Comparison of ENCODE assay signal across 9 mouse cellular contexts in the genomic region with DNA sequence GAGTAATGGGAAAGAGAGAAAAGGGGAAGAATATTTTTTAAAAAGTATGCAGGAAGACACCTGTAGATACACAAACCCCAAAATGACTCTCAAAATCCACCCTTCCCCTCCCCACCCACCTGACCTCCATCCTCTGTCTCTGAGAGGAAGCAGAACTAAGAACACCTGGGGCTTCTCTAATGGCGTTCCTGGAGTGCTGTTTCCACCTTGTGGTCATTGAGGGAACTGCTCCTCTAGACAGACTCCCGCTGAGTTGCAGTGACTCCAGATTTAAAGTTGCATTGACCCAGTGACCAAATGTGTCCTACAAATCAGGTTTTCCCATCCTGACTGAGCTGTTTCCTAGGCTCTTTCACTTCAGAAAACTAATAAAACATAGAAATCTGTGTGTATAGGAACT. TPM values are rescaled to one million over a fixed set of nuclear protein-coding genes. Genes with fewer than 3 reads are reported as not detected.
DNase-seq lines count a peak whose midpoint lies in the region; ATAC-seq and TF ChIP-seq lines count a peak whose summit lies in the region.
"Had no signal": no experiment of that assay in that cellular context is flagged by ENCODE, and none has a peak within 500 bp of the region (broad histone marks: within the 10 kb centered on the region; RNA-seq: fewer than 3 reads in every experiment).

No protein-coding gene starts in this region.

- no peaks in the 10 kb centered on the region for H3K4me1 ChIP-seq in ES-Bruce4 (ENCODE audit: control insufficient read depth, insufficient read depth, low read length)
- H3K4me1 ChIP-seq in forebrain, embryonic 11.5 days (replicated peaks; ENCODE audit: control insufficient read depth, insufficient read depth, low read length), result no peaks in the 10 kb centered on the region
- H3K4me1 ChIP-seq in intestine, embryonic 15.5 days (replicated peaks), result no peaks in the 10 kb centered on the region
- no peaks in the 10 kb centered on the region for H3K4me1 ChIP-seq in neural tube, embryonic 14.5 days (ENCODE audit: control insufficient read depth, insufficient read depth, low read length)
- H3K4me1 ChIP-seq: limb, embryonic 12.5 days had no signal

- DNase-seq in 416B (ENCODE audit: low read depth), result peak; percentile 50
- DNase-seq in c-Kit-positive CD71-positive TER-119-negative erythroid progenitor cells, embryonic 14.5 days (ENCODE audit: low read depth), result peak; percentile 44
- peak; percentile 73 for DNase-seq in forebrain, embryonic 11.5 days (ENCODE audit: low spot score)
- DNase-seq in left cerebral cortex, postnatal 25 days (ENCODE audit: low spot score in 2 of 2), result peak; percentile 71 to 74
- DNase-seq in thymus, postnatal 14 days, result peak; percentile 65

- TF ChIP-seq POLR2A in ES-Bruce4 (IDR thresholded peaks at IDR 0.05; ENCODE audit: insufficient read depth, low read length), result no peak

- intact Hi-C loops in left cerebral cortex, postnatal 25 days (cut with DNase I), result loop anchor here (2.0 to 5.0 kb wide), 2 partner anchors 132 to 1087 kb away; no protein-coding TSS in a partner anchor

- peak; percentile 74 for ATAC-seq in forebrain, embryonic 11.5 days (replicated peaks; ENCODE audit: low FRiP score)
- ATAC-seq in intestine, embryonic 15.5 days, result 0 out of 2 replicates have a peak, but pooled peaks have one; percentile 58
- ATAC-seq in neural tube, embryonic 14.5 days (ENCODE audit: low read depth), result peak; percentile 75

- H3K4me2 ChIP-seq in forebrain, embryonic 11.5 days (ENCODE audit: low read depth, low read length, severe bottlenecking), result no peak overlapping the region
- H3K4me2 ChIP-seq in intestine, embryonic 15.5 days (replicated peaks), result no peak overlapping the region
- no peak overlapping the region for H3K4me2 ChIP-seq in neural tube, embryonic 14.5 days (ENCODE audit: low read depth, low read length)
- H3K4me2 ChIP-seq: limb, embryonic 12.5 days had no signal

- WGBS in forebrain, embryonic 11.5 days, result 2% methylated on average over 2 of the region's 2 CpGs
- 2% methylated on average over 2 of the region's 2 CpGs for WGBS in intestine, embryonic 15.5 days
- WGBS in neural tube, embryonic 14.5 days, result 0% methylated on average over 2 of the region's 2 CpGs

- peak; percentile 69 for TF ChIP-seq CTCF in ES-Bruce4 (IDR thresholded peaks at IDR 0.05; ENCODE audit: low read depth, low read length)

- no peak overlapping the region for H3K4me3 ChIP-seq in ES-Bruce4 (ENCODE audit: low read depth, low read length)
- H3K4me3 ChIP-seq in forebrain, embryonic 11.5 days (ENCODE audit: low read depth, low read length), result no peak overlapping the region
- H3K4me3 ChIP-seq in intestine, embryonic 15.5 days (replicated peaks), result no peak overlapping the region
- no peak overlapping the region for H3K4me3 ChIP-seq in neural tube, embryonic 14.5 days (ENCODE audit: low read depth, low read length)
- H3K4me3 ChIP-seq: limb, embryonic 12.5 days had no signal

- H3K36me3 ChIP-seq in ES-Bruce4 (ENCODE audit: control insufficient read depth, insufficient read depth, low read length, poor library complexity, severe bottlenecking), result no peaks in the 10 kb centered on the region
- H3K36me3 ChIP-seq in forebrain, embryonic 11.5 days (ENCODE audit: control insufficient read depth, insufficient read depth, low read length), result no peaks in the 10 kb centered on the region
- no peaks in the 10 kb centered on the region for H3K36me3 ChIP-seq in intestine, embryonic 15.5 days
- no peaks in the 10 kb centered on the region for H3K36me3 ChIP-seq in neural tube, embryonic 14.5 days (ENCODE audit: control insufficient read depth, insufficient read depth, low read length)
- H3K36me3 ChIP-seq: limb, embryonic 12.5 days had no signal

- no peak overlapping the region for H3K27ac ChIP-seq in ES-Bruce4 (ENCODE audit: insufficient read depth, low read length)
- no peak overlapping the region for H3K27ac ChIP-seq in forebrain, embryonic 11.5 days (ENCODE audit: low read depth, low read length)
- H3K27ac ChIP-seq in intestine, embryonic 15.5 days, result no peak overlapping the region
- H3K27ac ChIP-seq in neural tube, embryonic 14.5 days (ENCODE audit: low read depth, low read length), result no peak overlapping the region
- H3K27ac ChIP-seq: limb, embryonic 12.5 days had no signal

- no peaks in the 10 kb centered on the region for H3K27me3 ChIP-seq in ES-Bruce4 (ENCODE audit: control insufficient read depth, insufficient read depth, low read length, poor library complexity, severe bottlenecking)
- H3K27me3 ChIP-seq in forebrain, embryonic 11.5 days (ENCODE audit: control insufficient read depth, insufficient read depth, low read length), result no peaks in the 10 kb centered on the region
- no peaks in the 10 kb centered on the region for H3K27me3 ChIP-seq in intestine, embryonic 15.5 days (replicated peaks)
- no peaks in the 10 kb centered on the region for H3K27me3 ChIP-seq in neural tube, embryonic 14.5 days (ENCODE audit: control insufficient read depth, insufficient read depth, low read length)
- H3K27me3 ChIP-seq: limb, embryonic 12.5 days had no signal

- H3K9me3 ChIP-seq in ES-Bruce4 (replicated peaks; ENCODE audit: control insufficient read depth, insufficient read depth, low read length, poor library complexity, severe bottlenecking), result no peaks in the 10 kb centered on the region
- H3K9me3 ChIP-seq in forebrain, embryonic 11.5 days (ENCODE audit: control insufficient read depth, low read length), result no peaks in the 10 kb centered on the region
- no peaks in the 10 kb centered on the region for H3K9me3 ChIP-seq in intestine, embryonic 15.5 days
- H3K9me3 ChIP-seq in neural tube, embryonic 14.5 days (ENCODE audit: control insufficient read depth, low read length), result no peaks in the 10 kb centered on the region
- H3K9me3 ChIP-seq: limb, embryonic 12.5 days had no signal

- no peak overlapping the region for H3K9ac ChIP-seq in ES-Bruce4 (ENCODE audit: low read depth, poor library complexity, severe bottlenecking)
- H3K9ac ChIP-seq in forebrain, embryonic 11.5 days (ENCODE audit: low read length), result no peak overlapping the region
- H3K9ac ChIP-seq in intestine, embryonic 15.5 days, result no peak overlapping the region
- no peak overlapping the region for H3K9ac ChIP-seq in neural tube, embryonic 14.5 days (replicated peaks; ENCODE audit: low read depth, low read length)
- H3K9ac ChIP-seq: limb, embryonic 12.5 days had no signal

- no peak for TF ChIP-seq EP300 in ES-Bruce4 (IDR thresholded peaks at IDR 0.05; ENCODE audit: insufficient read depth, low read depth, low read length)

RNA-seq across cellular contexts. Expression of gene Slc12a1, which starts 36.9 kb away (rescaled TPM):
- polyA plus RNA-seq in ES-Bruce4 (2011; ENCODE audit: insufficient read depth, insufficient read length, low read depth, missing spikeins), result not detected in 2 replicates
- not detected in 2 replicates for polyA plus RNA-seq in forebrain, embryonic 11.5 days (2014; fragmentation: Nextera tagmentation; extraction: Ambion mirVana)
- not detected in 2 replicates for polyA plus RNA-seq in intestine, embryonic 15.5 days (2015; fragmentation: Nextera tagmentation; extraction: Ambion mirVana)
- total RNA-seq in left cerebral cortex, postnatal 25 days (2021), result not detected
- polyA plus RNA-seq in neural tube, embryonic 14.5 days (2014; fragmentation: Nextera tagmentation; extraction: Ambion mirVana), result 0.21 TPM in 1 of 2 replicates, not detected in the other
- polyA plus RNA-seq: limb, embryonic 12.5 days had no signal

RNA-seq across cellular contexts. Expression of gene Ctxn2, which starts 52.7 kb away (rescaled TPM):
- not detected in 2 replicates for polyA plus RNA-seq in ES-Bruce4 (2011; ENCODE audit: insufficient read depth, insufficient read length, low read depth, missing spikeins)
- polyA plus RNA-seq in forebrain, embryonic 11.5 days (2014; fragmentation: Nextera tagmentation; extraction: Ambion mirVana), result not detected in 2 replicates
- polyA plus RNA-seq in intestine, embryonic 15.5 days (2015; fragmentation: Nextera tagmentation; extraction: Ambion mirVana), result 0.21 TPM in 1 of 2 replicates, not detected in the other
- total RNA-seq in left cerebral cortex, postnatal 25 days (2021), result 1 to 10 TPM; 7.9 to 8.4 TPM
- polyA plus RNA-seq in neural tube, embryonic 14.5 days (2014; fragmentation: Nextera tagmentation; extraction: Ambion mirVana), result 11.8 and 23.6 TPM in 2 replicates
- polyA plus RNA-seq: limb, embryonic 12.5 days had no signal

RNA-seq across cellular contexts. Expression of gene Dut, which starts 57.8 kb away (rescaled TPM):
- 127 and 130 TPM in 2 replicates for polyA plus RNA-seq in ES-Bruce4 (2011; ENCODE audit: insufficient read depth, insufficient read length, low read depth, missing spikeins)
- 270 and 288 TPM in 2 replicates for polyA plus RNA-seq in forebrain, embryonic 11.5 days (2014; fragmentation: Nextera tagmentation; extraction: Ambion mirVana)
- polyA plus RNA-seq in intestine, embryonic 15.5 days (2015; fragmentation: Nextera tagmentation; extraction: Ambion mirVana), result 119 and 134 TPM in 2 replicates
- 10 to 100 TPM; 23.2 to 23.7 TPM for total RNA-seq in left cerebral cortex, postnatal 25 days (2021)
- polyA plus RNA-seq in neural tube, embryonic 14.5 days (2014; fragmentation: Nextera tagmentation; extraction: Ambion mirVana), result 69.1 and 74.1 TPM in 2 replicates

Comparison
In these comparisons a context has a peak if more than half of its experiments do, and no peak if none do; other contexts are left out.
1. RNA of gene Ctxn2, which starts 52.7 kb away (polyA plus RNA-seq): 11.8 to 23.6 TPM in neural tube, embryonic 14.5 days; not detected in forebrain, embryonic 11.5 days, 0.21 TPM in intestine, embryonic 15.5 days and not detected in ES-Bruce4; every median in the first group is over 10 times any median in the second.
2. Peak in every context shown above with its lines, with median percentiles within 50 percentile points of each other: DNase-seq and ATAC-seq.